Mouse (Mus musculus) urinary bladder, postnatal 36 days (tissue): ENCODE data around the gene Igfals.

Experiments
- DNase-seq, 2 experiments: peaks; one replicate each; pipeline ENCODE4 v3.0.0; 2022; ENCODE audit warnings: low spot score in 2 of 2, mixed read lengths in 1 of 2

The Igfals gene

DNA sequence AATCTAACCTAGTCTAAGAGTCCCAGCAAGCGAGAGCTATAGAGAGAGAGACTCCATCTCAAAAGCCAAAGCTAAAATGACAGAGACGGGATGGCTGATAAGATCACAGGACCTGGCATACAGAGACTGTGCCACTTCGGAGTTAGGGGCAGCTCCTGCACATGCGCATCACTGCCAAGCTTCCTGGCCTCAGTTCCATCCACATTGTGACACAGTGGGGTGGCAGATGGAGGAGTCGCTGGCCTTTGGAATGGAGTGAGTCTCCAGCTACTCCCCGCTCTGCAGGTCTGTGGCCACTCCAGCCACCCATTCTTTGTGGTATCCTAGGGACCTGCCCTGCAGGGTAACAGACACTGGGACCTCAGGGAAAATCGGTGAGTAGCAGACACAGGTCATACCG lies at the start of gene Igfals:
Igfals (plus strand) TSS at position 222 of the 400 bp plus-strand sequence.
- DNase-seq: no peak

DNA sequence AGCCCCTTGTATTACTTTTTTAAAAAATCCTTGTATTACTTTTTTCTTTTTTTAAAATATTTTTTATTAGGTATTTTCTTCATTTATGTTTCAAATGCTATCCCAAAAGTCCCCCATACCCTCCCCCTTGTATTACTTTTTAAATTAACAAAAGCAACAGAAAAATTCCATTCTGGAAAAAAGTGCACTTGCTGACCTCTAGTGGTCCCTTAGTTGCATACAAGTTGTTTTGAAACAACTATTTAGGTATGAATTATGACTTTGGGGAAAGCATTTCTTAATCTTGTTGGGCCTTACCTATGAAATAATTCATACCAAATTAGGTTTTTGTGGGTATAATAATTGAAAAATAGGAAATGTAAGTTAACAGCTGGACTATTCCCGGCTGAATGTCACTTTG lies 48.3 kb upstream of the Igfals start:
- DNase-seq: no peak

- DNase-seq: no peak
Measured at GRCm38 (mm10) chr17:24818172-24818571, 47.6 kb upstream of the Igfals start.

GRCm38 (mm10) chr17:24819469-24819868 lies 46.3 kb upstream of the Igfals start:
- no peak for DNase-seq

DNA sequence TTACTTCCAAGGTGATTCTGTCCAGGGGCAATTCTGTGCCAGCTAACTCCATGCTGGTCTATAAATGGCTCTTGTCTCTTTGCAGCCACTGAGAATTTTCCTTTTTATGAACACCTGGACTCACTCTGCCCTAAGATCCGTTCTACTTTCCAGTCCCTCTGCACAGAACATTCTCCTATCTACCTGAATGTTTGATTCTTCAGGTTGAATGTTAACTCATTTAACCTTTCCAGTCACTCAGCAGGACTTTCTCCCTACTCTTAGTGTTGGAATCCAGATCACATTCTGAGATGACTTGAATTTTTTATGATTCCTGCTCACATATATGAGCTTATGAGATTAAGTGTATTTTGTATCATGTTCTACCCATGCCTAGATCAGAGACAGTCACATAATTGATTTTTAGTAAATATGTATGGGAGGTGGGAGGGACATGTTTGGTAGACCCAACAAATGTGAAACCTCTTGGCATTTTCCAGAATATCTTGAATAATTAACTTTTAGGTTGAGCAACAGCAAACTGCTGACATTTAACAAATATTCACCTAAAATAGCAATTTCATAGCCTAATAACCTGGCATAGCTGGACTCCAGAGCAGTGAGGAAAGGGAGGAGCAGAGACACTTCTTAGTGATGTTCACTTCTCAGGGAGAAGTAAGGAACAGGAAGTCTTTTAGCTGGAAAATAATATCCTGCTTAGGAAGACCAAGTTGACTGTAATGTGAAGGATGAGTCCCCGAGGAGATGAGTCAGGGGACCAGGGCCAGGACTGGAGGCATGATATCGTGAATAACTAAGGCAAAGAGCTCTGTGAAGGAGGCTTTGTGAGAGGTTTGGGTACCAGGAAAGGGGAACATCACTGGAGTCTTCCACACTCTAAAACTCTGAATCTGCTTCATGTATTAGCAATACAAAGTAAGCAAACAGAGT lies 44.2 kb upstream of the Igfals start:
- peak in 1 of 2 experiments; percentile 13 for DNase-seq

DNA sequence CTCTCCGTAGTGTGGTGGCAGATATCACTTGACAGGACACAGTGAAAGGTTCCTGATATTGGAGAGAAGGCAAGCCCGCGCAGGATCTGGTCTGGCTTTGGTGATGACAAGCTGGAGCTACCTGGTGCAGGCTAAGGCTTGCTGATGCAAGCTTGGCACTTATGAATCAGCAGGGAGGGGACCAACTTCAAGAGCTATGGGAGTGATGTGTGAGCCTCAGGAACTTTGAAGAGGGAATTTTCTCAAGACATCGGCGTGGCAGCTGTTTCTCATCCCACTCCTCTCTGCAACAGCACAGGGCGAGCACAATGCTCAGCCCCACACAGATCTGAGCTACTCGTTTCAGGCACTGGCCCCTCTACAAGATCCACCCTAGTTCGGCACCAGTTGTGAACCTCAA lies 26.0 kb upstream of the Igfals start, which contains the start of gene Hagh:
Hagh (plus strand) TSS at position 302 of the 400 bp plus-strand sequence.
- peak; percentile 62 to 68 for DNase-seq

DNA sequence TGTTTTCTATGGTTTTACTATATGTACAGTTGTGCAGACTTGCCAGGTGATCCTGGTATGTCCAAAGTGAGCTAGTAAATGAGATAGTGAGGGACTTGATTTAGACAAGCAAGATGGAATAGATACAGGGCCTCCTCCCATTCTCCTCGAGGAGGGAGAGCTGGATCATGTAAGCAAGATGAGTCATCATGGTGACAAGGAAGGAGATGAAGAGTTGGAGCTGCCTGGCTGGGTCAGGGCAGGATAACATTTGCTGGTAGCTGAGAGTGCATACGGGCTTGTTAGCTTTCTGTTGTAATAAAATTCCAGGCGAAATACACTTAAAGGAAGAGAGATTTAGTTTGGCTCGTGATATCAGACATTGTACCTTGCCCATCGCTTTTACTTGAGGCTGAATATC lies 25.5 kb upstream of the Igfals start:
- no peak for DNase-seq

GRCm38 (mm10) chr17:24841133-24841532 lies 24.7 kb upstream of the Igfals start:
- DNase-seq: peak in 1 of 2 experiments; percentile 27

DNA sequence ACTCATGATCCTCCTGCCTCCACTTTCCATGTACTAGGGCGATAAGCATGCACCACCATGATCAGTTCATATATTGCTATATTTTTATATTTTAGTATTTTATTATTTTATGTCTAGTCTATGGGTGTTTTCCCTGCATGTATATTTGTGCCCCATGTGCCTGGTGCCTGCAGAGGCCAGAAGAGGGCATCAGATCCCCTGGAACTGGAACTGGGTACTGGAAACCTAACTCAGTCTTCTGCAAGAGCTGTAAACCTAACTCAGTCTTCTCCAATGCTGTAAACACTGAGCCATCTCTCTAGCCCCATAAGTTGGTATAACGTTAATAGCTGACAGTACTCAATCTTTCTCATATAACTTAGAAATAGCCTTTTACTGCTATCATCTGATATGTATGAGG lies 23.2 kb upstream of the Igfals start:
- no peak for DNase-seq

- no peak for DNase-seq
Measured at GRCm38 (mm10) chr17:24844525-24844924, 21.3 kb upstream of the Igfals start.

DNA sequence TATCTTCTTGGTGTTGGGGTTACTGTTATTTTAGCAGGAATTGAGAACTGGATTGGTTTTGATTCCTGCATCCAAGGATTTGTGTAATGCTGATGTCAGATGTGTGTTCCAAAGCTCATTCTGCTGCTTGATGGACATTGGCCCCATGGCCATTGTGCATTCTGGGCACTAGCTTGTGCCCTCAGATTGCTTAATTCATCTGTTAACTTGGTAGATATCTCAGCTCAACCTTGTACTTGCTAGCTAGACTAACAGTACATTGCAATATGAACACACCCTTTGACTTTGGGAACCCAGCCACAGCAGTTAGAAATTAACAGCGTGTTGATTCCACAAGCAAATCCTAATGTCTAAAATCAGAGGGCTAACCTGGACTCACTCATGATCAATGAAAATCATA lies 18.4 kb upstream of the Igfals start:
- no peak for DNase-seq

DNA sequence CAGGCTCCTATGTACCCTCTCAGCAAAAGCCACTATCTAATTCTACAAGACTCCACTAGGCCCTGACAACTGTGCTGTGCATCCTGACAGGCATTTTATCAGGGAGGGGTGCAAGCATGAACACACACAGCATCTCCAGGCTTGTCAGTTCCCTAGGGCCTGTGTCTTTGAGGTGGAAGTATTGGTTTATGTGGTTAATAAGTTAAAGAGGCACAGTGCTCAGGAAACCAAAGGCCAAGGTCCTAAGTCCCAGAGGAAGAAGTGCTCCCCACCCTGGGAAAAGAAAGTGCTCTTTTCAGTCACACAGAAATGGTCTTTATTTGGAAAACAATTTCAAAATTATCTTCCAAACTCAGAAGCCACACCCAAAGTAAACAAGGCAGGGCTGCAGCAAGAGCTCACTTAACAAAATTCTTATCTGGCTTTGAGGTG lies 17.2 kb upstream of the Igfals start:
- DNase-seq: no peak

GRCm38 (mm10) chr17:24849733-24850064 lies 16.1 kb upstream of the Igfals start:
- no peak for DNase-seq

DNA sequence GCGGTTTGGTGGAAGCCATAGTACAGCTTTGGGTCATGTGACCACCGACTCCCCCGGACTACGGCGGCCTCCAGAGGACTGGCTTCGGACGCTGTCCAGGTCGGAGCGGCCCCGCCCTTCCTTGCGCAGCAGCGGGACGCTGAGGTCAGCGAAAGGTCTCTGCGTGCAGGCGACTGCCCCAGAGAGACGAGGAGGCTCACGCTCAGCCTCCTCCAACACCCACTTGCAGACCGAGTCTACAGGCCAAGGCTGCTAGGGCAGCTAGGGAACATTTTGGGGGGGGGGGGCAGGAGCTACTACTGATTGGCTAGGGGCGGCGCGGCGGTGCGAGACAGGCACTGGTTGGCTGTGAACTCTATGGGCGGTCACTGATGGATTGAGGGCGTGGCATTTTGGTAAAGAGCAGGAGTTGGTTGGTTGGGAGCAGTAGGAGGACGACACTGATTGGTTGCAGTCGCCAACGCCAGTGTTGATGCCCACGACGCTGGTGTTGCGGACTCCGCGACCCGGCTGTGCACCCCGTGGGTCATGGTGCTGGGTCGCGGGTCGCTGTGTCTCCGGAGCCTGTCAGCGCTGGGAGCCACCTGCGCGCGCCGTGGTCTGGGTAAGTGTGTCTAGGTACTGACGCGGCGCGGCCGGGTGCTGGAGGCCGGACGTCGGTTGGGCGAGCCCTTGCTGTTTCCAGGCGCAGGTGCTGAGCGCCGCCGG lies 15.6 kb upstream of the Igfals start, which contains the start of gene Fahd1:
Fahd1 (minus strand) TSS at position 300 of the 708 bp plus-strand sequence.
- DNase-seq: peak; percentile 94 to 96

GRCm38 (mm10) chr17:24850773-24851127 lies 15.0 kb upstream of the Igfals start:
- DNase-seq: no peak

- DNase-seq: no peak
Measured at GRCm38 (mm10) chr17:24851381-24852125, 14.2 kb upstream of the Igfals start.

- DNase-seq: no peak
Measured at GRCm38 (mm10) chr17:24855838-24856464, 9.8 kb upstream of the Igfals start.

GRCm38 (mm10) chr17:24856589-24856988 lies 9.2 kb upstream of the Igfals start:
- no peak for DNase-seq

GRCm38 (mm10) chr17:24857831-24858470 lies 7.8 kb upstream of the Igfals start:
- DNase-seq: no peak

DNA sequence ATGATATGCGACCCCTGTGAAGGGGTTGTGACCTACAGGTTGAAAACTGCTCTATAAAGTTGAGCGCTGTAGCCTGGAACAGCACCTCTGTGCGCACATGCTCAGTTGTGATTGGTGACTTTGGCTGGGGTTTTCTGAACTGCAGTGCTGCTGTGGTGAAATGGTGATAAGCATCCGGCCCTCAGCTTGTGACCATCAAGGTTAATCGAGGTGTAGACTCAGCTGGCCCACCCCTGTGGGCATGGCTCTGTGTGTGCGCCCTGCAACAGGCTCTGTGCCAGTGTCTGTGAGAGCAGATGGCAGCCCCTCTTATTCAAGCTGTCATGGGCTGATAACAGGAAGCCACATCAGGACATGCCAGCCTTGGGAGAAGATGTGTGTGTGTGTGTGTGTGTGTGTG lies 6.8 kb upstream of the Igfals start:
- no peak for DNase-seq

- DNase-seq: no peak
Measured at GRCm38 (mm10) chr17:24860076-24860475, 5.7 kb upstream of the Igfals start.
